Mouse (Mus musculus) frontal cortex, postnatal 14 days (tissue): Measurements from ENCODE around the gene Shc1.

Experiments
- DNase-seq, 2 experiments: peaks; one replicate each; pipeline ENCODE4 v3.0.0; 2022; ENCODE audit warnings: low spot score in 2 of 2

Shc1 gene

GRCm38 (mm10) chr3:89390111-89390515 lies 28.1 kb upstream of the Shc1 start:
- no peak for DNase-seq

DNA sequence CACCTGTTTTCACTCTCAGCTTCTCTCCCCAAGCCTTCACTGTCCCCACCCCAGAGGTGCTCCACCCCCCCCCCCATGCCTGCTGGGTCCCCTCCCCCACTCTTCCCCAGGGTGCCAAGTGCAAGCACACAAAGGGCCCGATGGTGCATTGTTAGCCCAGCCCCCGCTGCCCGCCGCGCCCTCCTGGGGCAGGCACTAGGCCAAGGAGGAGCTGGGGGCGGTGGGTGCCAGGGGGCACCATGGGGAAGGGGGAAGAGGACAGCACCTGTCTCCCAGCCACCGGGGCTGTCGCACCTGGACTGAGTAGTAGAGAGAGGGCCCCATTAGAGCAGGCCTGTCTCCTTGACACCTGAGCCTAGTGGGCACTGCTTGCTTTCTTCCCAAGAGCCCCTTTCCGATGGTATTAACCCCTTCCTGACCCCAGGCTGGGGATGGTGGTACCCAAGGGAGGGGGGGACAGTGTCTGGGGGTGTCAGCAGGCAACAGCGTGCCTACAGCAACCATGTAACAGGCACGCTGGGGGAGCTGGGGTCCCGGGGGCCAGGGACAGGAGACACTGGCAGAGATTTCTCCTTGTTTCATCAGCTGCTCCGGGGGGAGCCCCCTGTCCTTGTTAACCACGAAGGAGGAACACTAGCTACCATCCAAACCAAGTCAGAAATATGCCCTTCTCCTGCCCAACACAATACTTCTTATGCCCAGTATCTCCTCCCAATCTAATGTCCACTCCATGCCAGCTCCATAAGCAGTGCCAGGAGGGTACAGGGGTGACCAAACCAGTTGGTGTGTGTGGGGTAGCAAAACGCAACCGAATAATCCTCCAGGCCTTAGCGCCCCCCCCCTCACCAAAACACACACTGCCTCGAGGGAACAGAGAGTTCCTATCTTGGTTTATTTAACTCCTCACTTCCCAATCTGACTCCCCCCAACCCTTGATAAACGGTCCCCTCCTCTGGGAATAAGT lies 27.3 kb upstream of the Shc1 start:
- DNase-seq: no peak

DNA sequence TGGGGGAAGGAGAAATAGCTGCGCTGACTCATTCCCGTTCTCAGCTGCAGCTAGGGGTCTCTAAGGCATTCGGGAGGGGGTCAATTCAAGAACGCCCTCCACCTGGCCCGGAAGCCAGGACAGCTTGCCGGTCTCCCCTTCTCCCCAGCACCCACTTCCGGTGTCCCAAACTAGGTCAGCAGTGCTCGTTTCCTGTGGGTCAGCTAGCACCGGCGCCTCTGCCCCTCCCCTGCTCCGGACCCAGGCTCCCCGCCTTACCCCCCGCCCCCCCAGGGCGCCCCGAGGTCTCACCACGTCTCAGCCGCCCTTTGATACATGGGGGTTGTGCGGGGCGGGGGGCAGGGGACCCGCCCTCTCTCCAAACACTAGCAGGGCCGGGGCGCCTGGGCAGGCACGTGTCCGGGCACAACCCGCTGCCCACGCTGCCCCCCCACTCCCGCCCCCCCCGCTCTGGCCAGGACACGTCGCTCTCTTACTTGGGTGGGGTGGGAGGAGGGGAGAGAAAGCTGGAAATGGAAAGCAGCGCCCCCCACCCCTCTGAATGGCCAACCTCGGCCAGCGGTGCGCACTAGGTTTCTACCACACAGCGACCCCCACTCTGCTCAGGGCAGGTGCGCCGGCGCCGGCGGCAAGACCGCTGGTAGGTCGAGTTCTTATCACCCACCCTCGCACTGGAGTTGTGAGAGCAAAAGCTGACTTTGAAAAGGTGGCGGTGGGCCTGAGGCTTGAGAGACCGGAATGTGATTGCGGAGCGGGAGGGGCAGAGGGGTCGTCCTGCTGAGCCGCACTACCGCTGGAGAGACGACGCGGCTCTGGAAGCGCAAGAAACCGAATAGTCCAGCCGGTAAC lies 26.4 kb upstream of the Shc1 start:
- no peak for DNase-seq

- DNase-seq: no peak
These were observed 25.4 kb upstream of the Shc1 start for GRCm38 (mm10) chr3:89392871-89393311.

DNA sequence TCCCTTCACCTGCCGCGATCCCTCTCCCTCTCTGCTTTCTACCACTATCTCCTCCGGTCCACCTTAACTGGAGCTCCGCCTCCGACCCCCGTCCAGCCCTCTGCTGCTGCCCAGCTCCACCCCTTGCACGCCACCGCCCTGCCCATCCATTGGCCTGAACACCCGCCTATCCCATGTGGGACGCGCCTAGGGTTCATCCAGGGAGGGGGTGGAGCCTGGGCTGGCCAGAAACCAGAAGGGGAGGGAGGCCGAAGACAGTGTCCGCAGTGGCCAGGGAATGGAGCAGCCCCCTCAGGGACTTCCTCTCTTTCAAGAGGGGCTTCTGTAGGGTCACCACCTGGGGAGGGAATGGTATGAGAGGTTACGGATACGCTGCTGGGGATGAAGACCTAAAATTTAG lies 24.6 kb upstream of the Shc1 start:
- peak; percentile 91 to 94 for DNase-seq

GRCm38 (mm10) chr3:89394006-89394893 lies 24.0 kb upstream of the Shc1 start, which contains the start of gene Zbtb7b:
Zbtb7b (minus strand) TSS chr3:89394776.
- DNase-seq: peak in 1 of 2 experiments; percentile 48

GRCm38 (mm10) chr3:89394894-89395256 lies 23.4 kb upstream of the Shc1 start:
- DNase-seq: peak in 1 of 2 experiments; percentile 62

GRCm38 (mm10) chr3:89395419-89395805 lies 22.8 kb upstream of the Shc1 start:
- no peak for DNase-seq

DNA sequence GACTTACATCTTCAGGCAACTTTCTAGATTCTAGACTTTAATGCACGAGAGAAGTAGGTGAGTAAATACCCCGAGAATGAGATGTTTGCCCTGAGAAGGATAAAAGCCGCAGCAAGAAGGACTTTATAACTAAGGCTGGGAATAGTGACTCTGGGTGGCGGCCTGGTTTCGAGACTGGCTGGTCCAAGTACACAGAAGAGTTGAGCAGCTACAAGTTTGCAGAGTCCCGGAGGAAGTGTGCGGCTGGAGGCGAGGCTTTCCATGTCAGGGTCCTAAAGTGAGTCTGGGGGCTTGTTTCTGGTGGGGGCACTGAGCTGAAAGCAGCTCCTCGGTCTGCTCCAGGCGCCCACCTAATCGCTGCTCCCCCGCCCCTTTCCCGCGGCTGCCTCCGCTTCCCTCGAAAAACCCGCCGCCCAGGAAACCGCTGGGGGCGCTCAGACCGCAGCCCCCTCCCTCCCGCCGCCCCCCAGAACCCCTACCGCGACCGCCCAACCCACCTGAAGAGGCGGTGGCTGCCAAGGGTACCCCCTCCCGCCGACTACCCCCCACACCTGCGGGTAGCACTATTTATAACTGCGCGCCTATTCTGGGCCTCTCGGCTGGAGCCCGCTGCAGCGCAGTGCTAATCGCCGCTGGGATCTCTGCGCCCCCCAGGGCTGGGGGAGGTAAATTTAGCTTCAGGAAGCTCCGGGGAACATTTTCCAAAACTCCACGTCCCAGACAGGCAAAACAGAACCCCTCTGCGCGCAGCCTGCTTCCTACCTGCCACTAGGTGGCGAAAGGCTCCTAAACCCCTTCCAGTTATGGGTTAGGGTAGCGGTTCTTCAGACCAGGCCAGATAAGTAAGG lies 22.2 kb upstream of the Shc1 start:
- DNase-seq: no peak

DNA sequence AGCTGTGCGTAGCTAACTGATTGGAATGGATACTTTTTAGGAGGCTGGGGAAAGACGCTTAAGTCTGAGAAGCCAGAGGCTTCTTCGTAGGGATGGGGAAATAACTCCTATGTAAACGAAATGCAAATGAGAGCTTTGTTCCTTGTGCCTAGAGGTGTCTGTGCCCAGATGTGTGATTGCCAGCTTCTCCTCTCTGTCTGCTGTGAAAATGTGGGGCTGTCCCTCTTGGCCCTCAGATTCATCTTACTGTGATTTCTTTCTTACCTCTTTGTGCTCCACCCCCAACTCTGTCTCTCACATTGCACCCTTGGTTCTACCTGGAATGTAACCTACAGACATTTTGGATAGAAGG lies 21.6 kb upstream of the Shc1 start:
- DNase-seq: no peak

DNA sequence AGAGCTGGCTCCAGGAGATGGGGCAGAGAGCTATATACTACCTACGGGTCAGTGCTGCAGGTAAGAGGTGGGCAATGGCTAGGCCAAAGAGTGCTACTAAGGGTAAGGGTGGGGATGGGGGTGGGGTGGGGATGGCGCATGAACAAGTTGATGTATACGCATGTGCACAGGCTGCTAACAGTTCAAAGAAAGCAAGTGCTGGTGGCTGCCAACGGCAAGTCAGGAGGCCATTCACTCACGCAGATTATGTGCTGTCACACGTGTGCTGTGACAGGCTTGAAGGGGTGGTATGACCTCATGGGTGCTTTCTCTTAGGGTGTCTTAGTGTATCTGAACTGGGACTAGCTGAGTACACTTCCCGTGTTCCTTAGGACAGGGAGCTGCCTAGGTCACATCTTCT lies 16.9 kb upstream of the Shc1 start:
- DNase-seq: no peak

- no peak for DNase-seq
These were observed 15.6 kb upstream of the Shc1 start, which contains the start of gene Lenep for GRCm38 (mm10) chr3:89402693-89403092. Lenep (minus strand) TSS chr3:89402793.

- no peak for DNase-seq
These were observed 11.4 kb upstream of the Shc1 start for GRCm38 (mm10) chr3:89406887-89407286.

DNA sequence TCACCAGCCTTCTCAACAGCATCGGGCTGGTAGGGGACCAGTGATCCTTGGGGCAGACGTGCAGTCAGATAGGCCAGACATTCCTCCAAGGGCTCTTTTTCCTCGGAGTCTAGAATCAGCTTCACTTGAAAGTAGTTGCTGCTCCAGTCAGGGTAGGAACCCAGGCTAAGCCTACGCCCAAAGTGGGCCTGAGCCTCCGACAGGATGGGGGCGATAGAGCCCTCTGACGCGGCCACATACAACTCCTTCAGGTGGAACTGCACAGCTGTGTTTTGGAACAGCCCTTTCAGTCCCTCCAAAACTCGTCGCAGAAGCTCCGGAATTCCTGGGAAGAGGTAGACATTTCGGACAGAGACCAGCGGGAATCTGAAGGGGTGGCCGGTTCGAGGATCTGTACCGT lies 9.8 kb upstream of the Shc1 start:
- no peak for DNase-seq

GRCm38 (mm10) chr3:89409701-89410100 lies 8.5 kb upstream of the Shc1 start:
- no peak for DNase-seq

- no peak for DNase-seq
These were observed 7.4 kb upstream of the Shc1 start for GRCm38 (mm10) chr3:89410864-89411263.

GRCm38 (mm10) chr3:89411490-89412393 lies 6.5 kb upstream of the Shc1 start, which contains the start of gene Flad1:
Flad1 (minus strand) TSS chr3:89411870.
- DNase-seq: peak; percentile 100

- DNase-seq: no peak
These were observed 2.1 kb upstream of the Shc1 start for GRCm38 (mm10) chr3:89416158-89416557.

DNA sequence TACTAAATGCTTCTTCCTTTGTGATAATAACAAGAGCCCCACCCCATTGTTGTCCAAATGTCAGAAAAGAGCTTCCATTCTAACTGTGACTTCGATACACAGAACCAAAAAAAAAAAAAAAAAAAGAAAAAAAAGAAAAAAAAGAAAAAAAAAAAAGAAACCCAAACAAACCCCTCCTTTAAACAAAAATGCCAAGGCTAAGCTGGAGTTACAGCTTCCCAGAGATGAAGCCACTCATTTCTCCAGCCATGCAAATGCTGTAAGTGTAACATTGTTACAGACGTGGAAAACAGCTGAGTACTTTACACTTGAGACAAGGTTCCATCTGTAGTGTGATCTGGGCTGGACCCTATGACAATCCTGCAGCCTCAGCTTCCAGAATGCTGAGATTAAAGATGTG lies 1.1 kb upstream of the Shc1 start:
- no peak for DNase-seq

DNA sequence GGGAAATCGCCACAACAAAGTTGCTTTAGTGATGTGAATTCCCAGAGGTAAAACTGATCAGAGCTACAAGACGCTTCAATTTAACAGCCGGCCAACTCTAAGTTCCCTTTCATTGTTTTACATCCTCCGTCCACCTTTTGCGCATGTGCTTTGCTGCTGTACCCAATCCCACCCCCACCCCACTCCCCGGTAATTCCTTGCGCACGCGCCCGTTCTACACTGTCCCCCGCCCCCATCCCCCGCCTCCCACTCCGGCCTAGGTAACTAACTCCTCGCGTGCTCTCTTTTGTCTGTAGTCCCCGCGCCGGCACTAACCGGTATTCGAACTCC lies 438 bp upstream of the Shc1 start:
- DNase-seq: no peak
